Mouse (Mus musculus): Measurements from ENCODE around the gene Plekha4.

Plekha4 gene

GRCm38 (mm10) chr7:45538163-45539041 is 12.3 kb downstream of the Plekha4 start:
- DNase-seq (ENCODE audit: low spot score): no peak

GRCm38 (mm10) chr7:45539095-45539494 is 13.0 kb downstream of the Plekha4 start:
- no peak for DNase-seq (ENCODE audit: low spot score)

GRCm38 (mm10) chr7:45540213-45540612 is 14.1 kb downstream of the Plekha4 start:
- DNase-seq (ENCODE audit: low spot score): no peak

- DNase-seq (ENCODE audit: low spot score): no peak
Measured at GRCm38 (mm10) chr7:45544525-45544924, 18.4 kb downstream of the Plekha4 start.

GRCm38 (mm10) chr7:45549641-45550436 is 23.7 kb downstream of the Plekha4 start:
- no peak for DNase-seq (ENCODE audit: low spot score)

- no peak for DNase-seq (ENCODE audit: low spot score)
Measured at GRCm38 (mm10) chr7:45550821-45551511, 24.8 kb downstream of the Plekha4 start.

GRCm38 (mm10) chr7:45551512-45551883 is 25.4 kb downstream of the Plekha4 start:
- no peak for DNase-seq (ENCODE audit: low spot score)

GRCm38 (mm10) chr7:45553519-45553918 is 27.4 kb downstream of the Plekha4 start:
- no peak for DNase-seq (ENCODE audit: low spot score)

- DNase-seq (ENCODE audit: low spot score): no peak
Measured at GRCm38 (mm10) chr7:45553990-45554389, 27.9 kb downstream of the Plekha4 start.

- DNase-seq (ENCODE audit: low spot score): no peak
Measured at GRCm38 (mm10) chr7:45554744-45555143, 28.6 kb downstream of the Plekha4 start, which contains the start of gene Hsd17b14. TSS of gene Hsd17b14 (plus strand) at chr7:45554893.

- DNase-seq (ENCODE audit: low spot score): peak; percentile 62
Measured at GRCm38 (mm10) chr7:45555787-45556186, 29.7 kb downstream of the Plekha4 start.

- DNase-seq (ENCODE audit: low spot score): no peak
Measured at GRCm38 (mm10) chr7:45558907-45559306, 32.8 kb downstream of the Plekha4 start.

- DNase-seq (ENCODE audit: low spot score): no peak
Measured at GRCm38 (mm10) chr7:45560241-45560640, 34.1 kb downstream of the Plekha4 start.

- DNase-seq (ENCODE audit: low spot score): no peak
Measured at GRCm38 (mm10) chr7:45560843-45561623, 34.9 kb downstream of the Plekha4 start.

- no peak for DNase-seq (ENCODE audit: low spot score)
Measured at GRCm38 (mm10) chr7:45561624-45562520, 35.7 kb downstream of the Plekha4 start.

GRCm38 (mm10) chr7:45564811-45565210 is 38.7 kb downstream of the Plekha4 start:
- DNase-seq (ENCODE audit: low spot score): no peak

- DNase-seq (ENCODE audit: low spot score): no peak
Measured at GRCm38 (mm10) chr7:45565446-45565845, 39.3 kb downstream of the Plekha4 start.

- no peak for DNase-seq (ENCODE audit: low spot score)
Measured at GRCm38 (mm10) chr7:45567112-45567779, 41.1 kb downstream of the Plekha4 start.

GRCm38 (mm10) chr7:45567780-45568516 is 41.8 kb downstream of the Plekha4 start:
- peak; percentile 90 for DNase-seq (ENCODE audit: low spot score)
